Mouse (Mus musculus): ENCODE results near the gene Ebf4. TPM values are rescaled to one million over a fixed set of nuclear protein-coding genes. Genes with fewer than 3 reads are reported as not detected.

Gene Ebf4
- polyA plus RNA-seq, 1 experiment: 5.2 TPM

- no peak for DNase-seq (ENCODE audit: low spot score)
Measured at GRCm38 (mm10) chr2:130386212-130386611, 91.2 kb downstream of the Ebf4 start.

- no peak for DNase-seq (ENCODE audit: low spot score)
Measured at GRCm38 (mm10) chr2:130388796-130389195, 93.8 kb downstream of the Ebf4 start.

DNA sequence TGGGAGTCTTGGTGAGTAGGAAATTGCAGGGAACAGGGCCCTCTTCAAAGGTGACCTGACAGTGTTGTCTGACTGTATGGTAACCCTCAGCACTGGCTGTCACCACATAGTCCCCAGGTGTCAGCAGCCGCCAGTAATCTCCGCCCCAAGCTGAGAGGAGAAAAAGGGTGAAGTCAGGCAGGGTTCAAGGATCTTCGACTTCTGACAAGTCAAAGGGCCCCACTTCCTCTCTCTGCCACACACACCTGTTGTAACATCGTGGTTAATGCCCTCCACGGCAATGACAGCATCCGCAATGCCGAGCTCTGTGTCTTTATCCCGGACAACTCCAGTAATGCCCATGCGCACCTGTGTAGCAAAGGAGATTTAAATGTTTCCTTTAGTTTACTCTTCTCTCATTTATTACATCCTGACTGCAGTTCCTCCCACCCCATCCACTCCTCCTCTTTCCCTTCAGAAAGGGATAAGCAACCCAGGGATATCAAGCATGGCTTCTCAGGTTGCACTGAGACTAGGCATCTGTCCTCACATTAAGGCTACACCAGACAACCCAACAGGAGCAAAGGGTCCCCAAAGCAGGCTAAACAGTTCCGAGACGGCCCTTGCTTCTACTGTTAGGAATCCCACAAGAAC lies 96.1 kb downstream of the Ebf4 start:
- no peak for DNase-seq (ENCODE audit: low spot score)

- DNase-seq (ENCODE audit: low spot score): no peak
Measured at GRCm38 (mm10) chr2:130392836-130393235, 97.9 kb downstream of the Ebf4 start.

- DNase-seq (ENCODE audit: low spot score): no peak
Measured at GRCm38 (mm10) chr2:130395696-130396095, 100.7 kb downstream of the Ebf4 start.

- no peak for DNase-seq (ENCODE audit: low spot score)
Measured at GRCm38 (mm10) chr2:130397186-130397985, 102.4 kb downstream of the Ebf4 start, which contains the start of gene Cpxm1. Gene Cpxm1 (minus strand): TSS chr2:130397574.

DNA sequence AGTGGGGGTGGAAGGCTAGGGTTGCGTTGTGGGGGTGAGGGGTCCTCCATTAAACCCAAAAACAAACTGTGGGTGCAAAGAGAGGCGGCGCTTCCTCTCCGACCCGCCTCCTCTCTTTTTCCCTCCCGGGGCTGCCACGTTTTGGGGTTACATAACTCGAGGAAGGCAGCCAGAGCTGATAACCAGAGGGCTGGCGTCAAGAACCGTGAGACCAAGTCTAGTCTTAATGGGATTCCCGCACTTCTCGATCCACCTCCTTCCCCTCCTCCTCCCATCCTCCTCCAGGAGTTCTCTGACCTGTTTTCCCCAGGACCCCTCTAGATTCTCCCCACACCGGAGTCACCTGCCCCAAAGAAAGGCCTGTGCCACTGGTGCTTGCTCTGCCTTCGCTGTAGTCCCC lies 103.1 kb downstream of the Ebf4 start:
- DNase-seq (ENCODE audit: low spot score): no peak

- DNase-seq (ENCODE audit: low spot score): no peak
Measured at GRCm38 (mm10) chr2:130400046-130400445, 105.1 kb downstream of the Ebf4 start.

DNA sequence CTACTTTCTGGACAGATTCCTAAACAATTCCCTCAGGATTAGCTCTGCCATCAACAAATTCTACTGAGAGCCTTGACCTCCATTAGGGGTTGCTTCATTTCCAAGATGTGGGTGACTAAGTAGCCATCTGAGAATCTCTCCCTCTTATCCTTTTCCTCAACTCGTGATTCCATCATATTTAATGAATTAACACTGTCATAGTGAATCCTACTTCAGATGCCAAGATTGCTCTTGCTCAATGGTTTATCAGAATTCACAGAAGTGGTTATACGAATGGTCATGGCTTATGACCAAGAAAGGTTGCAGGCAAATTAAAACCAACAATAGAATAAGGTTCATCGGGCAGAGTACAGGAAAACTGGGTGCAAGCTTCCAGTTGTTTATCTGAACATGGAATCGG lies 106.9 kb downstream of the Ebf4 start:
- no peak for DNase-seq (ENCODE audit: low spot score)

GRCm38 (mm10) chr2:130404939-130405338 lies 110.0 kb downstream of the Ebf4 start, which contains the start of the genes Gm28372 and 1700020A23Rik:
Gene Gm28372 (plus strand): TSS chr2:130405239.
Gene 1700020A23Rik (plus strand): TSS chr2:130405259.
- no peak for DNase-seq (ENCODE audit: low spot score)

GRCm38 (mm10) chr2:130406178-130406577 lies 111.2 kb downstream of the Ebf4 start, which contains the start of gene Tmem239:
Gene Tmem239 (plus strand): TSS chr2:130406478.
- no peak for DNase-seq (ENCODE audit: low spot score)

GRCm38 (mm10) chr2:130408194-130408593 lies 113.2 kb downstream of the Ebf4 start:
- DNase-seq (ENCODE audit: low spot score): no peak

- DNase-seq (ENCODE audit: low spot score): peak; percentile 73
Measured at GRCm38 (mm10) chr2:130411558-130412495, 116.9 kb downstream of the Ebf4 start.

DNA sequence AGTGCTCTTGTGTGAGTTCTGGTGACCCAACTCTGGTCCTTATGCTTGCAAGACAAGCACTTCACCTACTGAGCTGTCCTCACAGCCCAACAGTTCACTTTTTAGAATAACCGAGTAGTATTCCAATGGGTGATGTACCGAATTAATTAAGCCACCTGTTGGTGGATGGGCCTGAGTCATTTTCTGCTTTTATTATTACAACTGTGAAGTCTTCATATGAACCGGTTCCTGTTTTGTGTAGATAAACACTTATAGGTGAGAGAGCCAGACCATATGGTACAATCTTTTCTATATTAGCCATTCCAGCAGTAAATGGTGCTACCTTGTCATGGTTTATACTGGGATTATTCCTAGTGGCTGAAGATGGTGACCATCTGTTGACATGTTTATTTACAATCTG lies 117.8 kb downstream of the Ebf4 start:
- DNase-seq (ENCODE audit: low spot score): no peak

GRCm38 (mm10) chr2:130414094-130414856 lies 119.3 kb downstream of the Ebf4 start:
- DNase-seq (ENCODE audit: low spot score): no peak

Other genes starting within 250 kb of the Ebf4 start
- 0.22 TPM in 2 replicates for gene Tgm6, start 182.8 kb upstream of the Ebf4 start, polyA plus RNA-seq (2012; rRNA removed)
- gene Snrpb, start 115.8 kb upstream of the Ebf4 start, polyA plus RNA-seq (2012; rRNA removed): 193 and 258 TPM in 2 replicates
- not detected in 2 replicates for gene Tmc2, start 100.0 kb upstream of the Ebf4 start, polyA plus RNA-seq (2012; rRNA removed)
- gene Nop56, start 20.7 kb upstream of the Ebf4 start, polyA plus RNA-seq (2012; rRNA removed): 74.7 and 107 TPM in 2 replicates
- 199 and 254 TPM in 2 replicates for gene Idh3b, start 10.6 kb upstream of the Ebf4 start, polyA plus RNA-seq (2012; rRNA removed)
- gene Cpxm1, start 102.4 kb downstream of the Ebf4 start, polyA plus RNA-seq (2012; rRNA removed): 99.0 and 108 TPM in 2 replicates
- gene Gm28372, start 110.1 kb downstream of the Ebf4 start, polyA plus RNA-seq (2012; rRNA removed): not detected in 2 replicates
- not detected in 2 replicates for gene 1700020A23Rik, start 110.1 kb downstream of the Ebf4 start, polyA plus RNA-seq (2012; rRNA removed)
- gene Tmem239, start 111.3 kb downstream of the Ebf4 start, polyA plus RNA-seq (2012; rRNA removed): not detected in 2 replicates
- 77.3 and 89.2 TPM in 2 replicates for gene Vps16, start 129.2 kb downstream of the Ebf4 start, polyA plus RNA-seq (2012; rRNA removed)
- gene Pced1a, start 129.5 kb downstream of the Ebf4 start, polyA plus RNA-seq (2012; rRNA removed): 20.6 and 24.2 TPM in 2 replicates
- gene Ptpra, start 155.1 kb downstream of the Ebf4 start, polyA plus RNA-seq (2012; rRNA removed): 88.9 and 90.1 TPM in 2 replicates

Data from urinary bladder, adult 2 months (tissue).